Mouse (Mus musculus): ENCODE measurements at regions not wholly inside any gene's neighbourhood (a gene's known extent, or its start where the extent isn't known, plus 50 kb on each side); places are given as distances from the start of the nearest gene placed in this dataset.
A peak's percentile ranks its signal among the peaks of the same experiment; 100 is the strongest.

- Histone ChIP-seq H3K27me3 (ENCODE audit: control insufficient read depth, insufficient read depth, low read length) (no peaks in the 10 kb centered on the region), H3K36me3 (ENCODE audit: control insufficient read depth, insufficient read depth, low read length) (no peaks in the 10 kb centered on the region), H3K4me2 (replicated peaks; ENCODE audit: low read depth, low read length) (no peak overlapping the region), H3K4me3 (ENCODE audit: low read depth, low read length) (no peak overlapping the region), H3K4me1 (ENCODE audit: control insufficient read depth, insufficient read depth, low read length) (no peaks in the 10 kb centered on the region), H3K27ac (ENCODE audit: low read length) (no peak overlapping the region), H3K9me3 (ENCODE audit: control insufficient read depth, low read depth, low read length) (no peaks in the 10 kb centered on the region), H3K9ac (replicated peaks; ENCODE audit: low read depth, low read length) (no peak overlapping the region)
- ATAC-seq (ENCODE audit: insufficient number of reproducible peaks, insufficient read depth, low FRiP score, low read depth): no peak
- WGBS: 75% methylated on average over 1 of the region's 1 CpGs
Observed at GRCm38 (mm10) chr12:27866421-27866820, 524.0 kb upstream of the Sox11 start.

GRCm38 (mm10) chr12:27849537-27849936 is 507.2 kb upstream of the Sox11 start:
- 84% methylated on average over 3 of the region's 3 CpGs for WGBS
- Histone ChIP-seq H3K36me3 (ENCODE audit: control insufficient read depth, insufficient read depth, low read length) (no peaks in the 10 kb centered on the region), H3K4me2 (replicated peaks; ENCODE audit: low read depth, low read length) (no peak overlapping the region), H3K27ac (ENCODE audit: low read length) (no peak overlapping the region), H3K4me1 (ENCODE audit: control insufficient read depth, insufficient read depth, low read length) (no peaks in the 10 kb centered on the region), H3K9me3 (ENCODE audit: control insufficient read depth, low read depth, low read length) (no peaks in the 10 kb centered on the region), H3K27me3 (ENCODE audit: control insufficient read depth, insufficient read depth, low read length) (no peaks in the 10 kb centered on the region), H3K4me3 (ENCODE audit: low read depth, low read length) (no peak overlapping the region), H3K9ac (replicated peaks; ENCODE audit: low read depth, low read length) (no peak overlapping the region)
- no peak for ATAC-seq (ENCODE audit: insufficient number of reproducible peaks, insufficient read depth, low FRiP score, low read depth)

- no peak for ATAC-seq (ENCODE audit: insufficient number of reproducible peaks, insufficient read depth, low FRiP score, low read depth)
- WGBS: 81% methylated on average over 3 of the region's 3 CpGs
- Histone ChIP-seq H3K4me2 (replicated peaks; ENCODE audit: low read depth, low read length) (no peak overlapping the region), H3K4me3 (ENCODE audit: low read depth, low read length) (no peak overlapping the region), H3K9ac (replicated peaks; ENCODE audit: low read depth, low read length) (no peak overlapping the region), H3K27me3 (ENCODE audit: control insufficient read depth, insufficient read depth, low read length) (no peaks in the 10 kb centered on the region), H3K27ac (ENCODE audit: low read length) (no peak overlapping the region), H3K4me1 (ENCODE audit: control insufficient read depth, insufficient read depth, low read length) (no peaks in the 10 kb centered on the region), H3K9me3 (ENCODE audit: control insufficient read depth, low read depth, low read length) (no peaks in the 10 kb centered on the region), H3K36me3 (ENCODE audit: control insufficient read depth, insufficient read depth, low read length) (no peaks in the 10 kb centered on the region)
Observed at GRCm38 (mm10) chr12:27849099-27849498, 506.7 kb upstream of the Sox11 start.

GRCm38 (mm10) chr12:27848141-27848540 is 505.8 kb upstream of the Sox11 start:
- H3K27ac ChIP-seq (ENCODE audit: low read length): no peak overlapping the region
- H3K4me2 ChIP-seq (replicated peaks; ENCODE audit: low read depth, low read length): no peak overlapping the region
- no peaks in the 10 kb centered on the region for H3K36me3 ChIP-seq (ENCODE audit: control insufficient read depth, insufficient read depth, low read length)
- no peaks in the 10 kb centered on the region for H3K9me3 ChIP-seq (ENCODE audit: control insufficient read depth, low read depth, low read length)
- no peak for ATAC-seq (ENCODE audit: insufficient number of reproducible peaks, insufficient read depth, low FRiP score, low read depth)
- no peaks in the 10 kb centered on the region for H3K4me1 ChIP-seq (ENCODE audit: control insufficient read depth, insufficient read depth, low read length)
- no peaks in the 10 kb centered on the region for H3K27me3 ChIP-seq (ENCODE audit: control insufficient read depth, insufficient read depth, low read length)
- WGBS: 72% methylated on average over 5 of the region's 5 CpGs
- H3K4me3 ChIP-seq (ENCODE audit: low read depth, low read length): no peak overlapping the region
- no peak overlapping the region for H3K9ac ChIP-seq (replicated peaks; ENCODE audit: low read depth, low read length)

- no peaks in the 10 kb centered on the region for H3K4me1 ChIP-seq (ENCODE audit: control insufficient read depth, insufficient read depth, low read length)
- no peak overlapping the region for H3K4me2 ChIP-seq (replicated peaks; ENCODE audit: low read depth, low read length)
- H3K9ac ChIP-seq (replicated peaks; ENCODE audit: low read depth, low read length): no peak overlapping the region
- no peak overlapping the region for H3K27ac ChIP-seq (ENCODE audit: low read length)
- H3K9me3 ChIP-seq (ENCODE audit: control insufficient read depth, low read depth, low read length): no peaks in the 10 kb centered on the region
- no peaks in the 10 kb centered on the region for H3K36me3 ChIP-seq (ENCODE audit: control insufficient read depth, insufficient read depth, low read length)
- no peak overlapping the region for H3K4me3 ChIP-seq (ENCODE audit: low read depth, low read length)
- no peaks in the 10 kb centered on the region for H3K27me3 ChIP-seq (ENCODE audit: control insufficient read depth, insufficient read depth, low read length)
- 61% methylated on average over 10 of the region's 10 CpGs for WGBS
- no peak for ATAC-seq (ENCODE audit: insufficient number of reproducible peaks, insufficient read depth, low FRiP score, low read depth)
Observed at GRCm38 (mm10) chr12:27847397-27847796, 505.0 kb upstream of the Sox11 start.

- no peaks in the 10 kb centered on the region for H3K9me3 ChIP-seq (ENCODE audit: control insufficient read depth, low read depth, low read length)
- no peak overlapping the region for H3K4me3 ChIP-seq (ENCODE audit: low read depth, low read length)
- no peaks in the 10 kb centered on the region for H3K36me3 ChIP-seq (ENCODE audit: control insufficient read depth, insufficient read depth, low read length)
- no peak for ATAC-seq (ENCODE audit: insufficient number of reproducible peaks, insufficient read depth, low FRiP score, low read depth)
- no peaks in the 10 kb centered on the region for H3K27me3 ChIP-seq (ENCODE audit: control insufficient read depth, insufficient read depth, low read length)
- H3K9ac ChIP-seq (replicated peaks; ENCODE audit: low read depth, low read length): no peak overlapping the region
- no peak overlapping the region for H3K4me2 ChIP-seq (replicated peaks; ENCODE audit: low read depth, low read length)
- no peaks in the 10 kb centered on the region for H3K4me1 ChIP-seq (ENCODE audit: control insufficient read depth, insufficient read depth, low read length)
- H3K27ac ChIP-seq (ENCODE audit: low read length): no peak overlapping the region
Observed at GRCm38 (mm10) chr12:27844958-27845357, 502.6 kb upstream of the Sox11 start.

- Histone ChIP-seq H3K9me3 (ENCODE audit: control insufficient read depth, low read depth, low read length) (no peaks in the 10 kb centered on the region), H3K4me2 (replicated peaks; ENCODE audit: low read depth, low read length) (no peak overlapping the region), H3K27ac (ENCODE audit: low read length) (no peak overlapping the region), H3K36me3 (ENCODE audit: control insufficient read depth, insufficient read depth, low read length) (no peaks in the 10 kb centered on the region), H3K4me1 (ENCODE audit: control insufficient read depth, insufficient read depth, low read length) (no peaks in the 10 kb centered on the region), H3K27me3 (ENCODE audit: control insufficient read depth, insufficient read depth, low read length) (no peaks in the 10 kb centered on the region), H3K9ac (replicated peaks; ENCODE audit: low read depth, low read length) (no peak overlapping the region), H3K4me3 (ENCODE audit: low read depth, low read length) (no peak overlapping the region)
- ATAC-seq (ENCODE audit: insufficient number of reproducible peaks, insufficient read depth, low FRiP score, low read depth): no peak
Observed at GRCm38 (mm10) chr12:27838955-27839354, 496.6 kb upstream of the Sox11 start.

GRCm38 (mm10) chr12:27838384-27838783 is 496.0 kb upstream of the Sox11 start:
- Histone ChIP-seq H3K4me2 (replicated peaks; ENCODE audit: low read depth, low read length) (no peak overlapping the region), H3K27ac (ENCODE audit: low read length) (no peak overlapping the region), H3K36me3 (ENCODE audit: control insufficient read depth, insufficient read depth, low read length) (no peaks in the 10 kb centered on the region), H3K27me3 (ENCODE audit: control insufficient read depth, insufficient read depth, low read length) (no peaks in the 10 kb centered on the region), H3K9me3 (ENCODE audit: control insufficient read depth, low read depth, low read length) (no peaks in the 10 kb centered on the region), H3K4me3 (ENCODE audit: low read depth, low read length) (no peak overlapping the region), H3K4me1 (ENCODE audit: control insufficient read depth, insufficient read depth, low read length) (no peaks in the 10 kb centered on the region), H3K9ac (replicated peaks; ENCODE audit: low read depth, low read length) (no peak overlapping the region)
- WGBS: 79% methylated on average over 6 of the region's 6 CpGs
- ATAC-seq (ENCODE audit: insufficient number of reproducible peaks, insufficient read depth, low FRiP score, low read depth): no peak

- WGBS: 68% methylated on average over 5 of the region's 5 CpGs
- no peak overlapping the region for H3K4me2 ChIP-seq (replicated peaks; ENCODE audit: low read depth, low read length)
- H3K9ac ChIP-seq (replicated peaks; ENCODE audit: low read depth, low read length): no peak overlapping the region
- peak; percentile 72; the same call in 1 of the 2 replicates for ATAC-seq (ENCODE audit: insufficient number of reproducible peaks, insufficient read depth, low FRiP score, low read depth)
- H3K9me3 ChIP-seq (ENCODE audit: control insufficient read depth, low read depth, low read length): no peaks in the 10 kb centered on the region
- no peaks in the 10 kb centered on the region for H3K36me3 ChIP-seq (ENCODE audit: control insufficient read depth, insufficient read depth, low read length)
- H3K4me3 ChIP-seq (ENCODE audit: low read depth, low read length): no peak overlapping the region
- H3K27me3 ChIP-seq (ENCODE audit: control insufficient read depth, insufficient read depth, low read length): no peaks in the 10 kb centered on the region
- H3K4me1 ChIP-seq (ENCODE audit: control insufficient read depth, insufficient read depth, low read length): no peaks in the 10 kb centered on the region
- no peak overlapping the region for H3K27ac ChIP-seq (ENCODE audit: low read length)
Observed at GRCm38 (mm10) chr12:27826208-27826607, 483.8 kb upstream of the Sox11 start.
